Mouse (Mus musculus) mouse embryonic stem cell (cell line): ENCODE data around the gene Cpa5.

Source experiments
- in situ Hi-C, 2 experiments: fragments of 300-500 bp; cut with MboI; formaldehyde crosslinking; loops; 1 replicate in 1 of 2; 3 replicates in 1 of 2; pipeline ENCODE4 v1.14.3; 2019 to 2020; ENCODE audit warnings: low sequenced_read_pairs in 2 of 2, low pct_unique_long_range_greater_than_20kb in 1 of 2, mixed read lengths in 1 of 2; ENCODE audit not compliant: unreplicated experiment in 1 of 2

Cpa5 gene

DNA sequence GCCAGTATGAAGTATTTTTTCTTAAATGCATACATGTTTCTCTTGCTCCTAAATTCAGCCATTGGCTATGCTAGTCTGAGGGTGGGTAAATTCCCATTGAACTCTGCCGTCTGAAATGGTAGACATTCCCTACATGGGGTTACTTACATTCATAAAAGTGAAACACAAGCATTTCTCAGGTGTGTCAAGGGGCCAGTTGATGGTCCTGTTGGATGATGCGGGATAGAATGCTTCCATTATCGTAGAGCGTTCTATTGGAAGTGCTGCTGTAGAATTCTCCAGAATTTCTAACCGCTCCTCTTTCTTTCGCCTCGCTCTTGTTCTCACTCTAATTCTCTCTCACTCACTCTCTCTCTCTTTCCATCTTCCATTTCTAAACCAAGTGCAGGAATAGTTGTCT is at the start of gene Cpa5:
Gene Cpa5, plus strand, starts transcription at position 301 of the 400 bp plus-strand sequence.
- in situ Hi-C loops, result no loop called here

DNA sequence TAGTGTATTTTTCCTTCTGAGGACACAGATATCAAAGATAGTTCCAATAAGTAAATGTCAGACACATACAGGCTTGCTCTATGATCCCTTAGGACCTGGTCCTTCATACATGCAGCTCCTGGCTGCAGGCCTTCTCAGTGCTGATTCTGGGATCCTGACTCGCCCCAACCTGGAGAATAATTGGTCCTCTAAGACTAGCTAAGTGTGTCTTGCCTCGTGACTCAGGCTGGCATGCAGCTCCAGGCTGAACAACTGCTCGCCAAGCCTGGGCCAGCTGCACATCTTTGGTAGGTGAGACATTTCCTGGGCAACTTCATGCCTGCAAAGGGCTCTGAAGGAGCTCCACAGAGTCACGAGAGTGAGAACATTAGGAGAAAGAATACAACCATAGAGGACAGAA is 48.7 kb upstream of the Cpa5 start:
- in situ Hi-C loops, result no loop called here

DNA sequence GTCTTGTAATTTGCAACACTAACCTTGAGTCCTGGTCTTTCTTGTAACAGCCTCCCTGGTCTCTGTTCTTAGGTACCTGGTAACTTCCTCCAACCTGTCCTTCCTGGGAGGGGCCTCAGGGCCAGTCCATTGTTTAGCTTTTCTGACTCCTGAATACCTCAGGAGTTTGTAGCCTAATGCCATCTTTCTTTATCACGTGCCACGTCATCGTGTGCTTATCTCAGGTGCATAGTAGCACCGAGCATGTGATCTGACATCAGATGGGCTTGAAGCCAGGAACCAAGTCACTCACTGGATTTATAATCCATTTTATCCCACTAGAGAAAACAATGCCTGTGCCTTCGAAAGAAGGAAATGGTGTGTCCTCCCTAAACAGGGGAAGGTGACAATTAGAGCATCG is 47.2 kb upstream of the Cpa5 start:
- in situ Hi-C loops, result no loop called here

DNA sequence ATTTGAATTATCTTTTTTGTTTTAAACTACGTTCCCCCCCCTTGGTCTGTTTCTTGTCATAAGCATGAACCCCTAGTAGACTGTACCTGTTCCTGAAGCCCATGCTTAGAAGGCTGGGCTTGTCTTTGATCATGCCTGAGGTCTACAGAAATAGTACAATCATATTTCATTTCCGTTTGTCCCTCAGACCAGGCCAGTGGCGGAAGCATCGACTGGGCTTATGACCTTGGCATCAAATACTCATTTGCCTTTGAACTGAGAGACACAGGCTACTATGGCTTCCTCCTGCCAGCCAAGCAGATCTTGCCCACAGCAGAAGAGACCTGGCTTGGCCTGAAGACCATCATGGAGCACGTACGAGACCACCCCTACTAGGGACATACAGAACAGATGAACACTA is 46.8 kb upstream of the Cpa5 start:
- in situ Hi-C loops, result no loop called here

DNA sequence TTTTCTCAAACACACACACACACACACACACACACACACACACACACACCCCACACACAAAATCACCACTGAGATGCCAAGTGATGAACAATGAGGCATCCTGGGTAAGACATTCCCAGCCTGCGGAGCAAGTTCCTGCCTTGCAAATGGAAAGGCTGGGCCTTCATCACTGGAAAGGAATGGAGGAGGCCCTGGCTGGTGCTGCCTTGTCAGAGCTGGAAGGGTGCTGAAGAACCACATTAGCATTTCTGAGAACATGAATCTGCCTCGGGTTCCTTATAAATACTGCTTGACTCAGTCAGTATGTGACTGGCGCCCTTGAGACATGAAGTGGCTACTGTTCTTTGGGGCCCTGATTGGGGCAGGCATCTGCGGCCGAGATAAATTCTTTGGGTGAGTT is 42.7 kb upstream of the Cpa5 start, which contains the start of gene Cpa4:
Gene Cpa4, plus strand, starts transcription at position 301 of the 400 bp plus-strand sequence.
- in situ Hi-C loops, result no loop called here

DNA sequence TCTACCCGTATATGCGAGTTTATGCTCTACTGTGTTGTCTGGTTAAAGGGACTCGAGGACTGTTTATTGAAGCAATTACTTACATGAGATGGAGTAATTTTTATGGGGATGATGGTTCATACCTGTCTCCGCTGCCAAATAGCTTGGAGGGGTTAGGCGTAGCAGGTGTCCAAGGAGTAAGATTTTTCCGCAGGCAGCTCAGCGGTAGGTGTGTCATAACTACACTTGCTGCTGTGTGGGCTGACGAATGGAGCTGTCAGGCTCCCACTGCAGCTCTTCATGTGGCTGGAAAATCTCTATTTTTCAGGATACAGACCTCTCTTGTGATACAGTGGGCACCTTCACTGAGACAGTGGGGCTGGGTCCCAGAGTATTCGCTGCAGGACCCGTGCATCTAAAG is 41.5 kb upstream of the Cpa5 start:
- in situ Hi-C loops, result no loop called here

DNA sequence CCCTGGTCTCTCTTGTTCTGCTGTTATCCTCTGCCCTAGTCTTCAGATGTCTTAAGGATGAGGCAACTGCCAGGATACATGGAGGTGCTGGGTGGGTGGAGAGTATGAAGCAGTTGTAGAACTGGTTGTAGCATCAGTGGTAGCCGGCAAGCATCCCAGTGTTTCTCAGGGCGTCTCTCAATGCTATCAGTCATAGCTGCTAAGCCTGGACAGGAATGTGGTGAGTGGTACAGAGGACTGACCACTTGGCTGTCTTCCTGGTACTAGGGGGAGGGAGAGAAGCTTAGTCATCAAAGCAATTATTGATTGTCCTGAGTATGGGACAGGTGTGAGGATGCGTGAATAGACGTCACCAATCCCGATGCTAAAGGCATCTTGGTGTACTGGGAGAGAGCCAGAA is 40.8 kb upstream of the Cpa5 start:
- in situ Hi-C loops, result no loop called here

DNA sequence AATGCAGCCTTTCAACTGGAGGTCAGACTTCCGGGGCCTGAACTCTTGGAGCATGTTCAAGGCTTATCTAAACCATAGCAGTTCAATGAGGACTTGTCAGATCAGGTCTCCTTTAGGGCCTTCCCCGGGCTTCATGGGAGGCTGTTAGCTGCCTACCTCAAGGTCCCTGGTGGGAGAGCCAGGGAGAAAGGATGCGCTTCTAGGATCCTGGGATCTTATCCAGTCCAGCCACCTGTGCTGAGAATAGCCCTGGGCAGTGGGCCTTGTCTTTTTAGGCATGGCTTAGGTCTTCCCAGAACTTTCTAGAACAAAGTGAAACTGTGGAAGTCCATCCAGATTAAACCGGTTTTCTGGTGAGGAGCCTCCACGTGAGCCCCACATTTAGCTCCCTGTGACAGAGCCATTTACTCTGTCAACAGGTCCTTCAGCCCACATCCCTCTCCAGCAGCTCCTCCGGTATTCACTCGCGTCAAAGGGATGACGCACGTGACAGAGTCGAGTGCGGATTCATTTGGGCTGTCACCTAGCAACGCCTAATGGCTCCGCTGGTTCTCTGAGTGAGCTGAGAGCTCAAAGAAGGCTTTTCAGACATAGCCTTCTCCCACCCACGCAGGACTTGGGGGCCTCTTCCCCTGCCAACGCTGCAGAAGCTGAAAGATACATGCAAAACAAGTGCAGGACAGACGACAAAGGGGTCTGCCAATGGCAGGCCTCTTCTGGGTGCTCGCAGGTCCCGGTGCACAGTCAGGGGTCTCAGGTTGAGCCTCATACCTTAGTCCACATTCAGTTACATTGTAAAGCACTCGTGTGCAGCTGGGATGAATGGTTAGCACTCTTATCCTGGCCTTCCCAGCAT is 38.1 kb upstream of the Cpa5 start:
- in situ Hi-C loops, result no loop called here

DNA sequence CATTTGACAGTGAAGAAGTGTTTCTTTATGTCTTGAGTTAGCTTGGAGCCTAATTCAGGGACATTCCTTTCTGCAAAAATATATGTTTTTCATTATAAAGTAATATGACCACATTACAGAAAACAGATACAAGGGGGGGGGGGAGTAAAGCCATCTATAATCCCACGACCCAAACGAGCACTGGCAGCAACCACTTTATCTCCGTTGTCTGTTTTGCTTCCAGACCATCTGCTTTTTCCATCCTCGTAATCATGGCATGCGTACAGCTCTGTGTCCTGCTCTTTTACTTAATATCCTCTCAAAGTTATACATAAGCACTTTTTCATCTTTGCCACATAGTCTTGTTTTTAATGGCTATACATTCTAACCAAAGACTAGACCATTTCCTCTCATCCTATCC is 37.4 kb upstream of the Cpa5 start:
- in situ Hi-C loops, result no loop called here

DNA sequence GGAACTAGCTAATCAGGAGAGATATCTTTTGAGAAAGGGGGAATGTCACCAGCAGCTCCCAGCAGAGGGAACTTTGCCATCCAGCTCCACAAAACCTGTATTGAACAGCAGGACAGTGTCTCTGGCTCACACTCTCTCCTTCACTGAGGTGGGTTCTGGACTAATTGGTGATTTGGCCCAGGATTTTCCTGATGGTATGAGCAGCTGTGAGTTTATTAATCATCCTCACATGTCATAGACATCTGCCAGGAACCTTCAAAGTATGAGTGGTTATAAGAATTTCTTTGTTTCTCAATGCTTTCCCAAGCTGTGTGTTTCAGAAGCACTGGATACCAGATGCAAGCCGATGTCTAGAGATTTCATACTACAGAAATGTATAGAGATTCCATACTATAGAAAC is 35.9 kb upstream of the Cpa5 start:
- in situ Hi-C loops, result no loop called here

DNA sequence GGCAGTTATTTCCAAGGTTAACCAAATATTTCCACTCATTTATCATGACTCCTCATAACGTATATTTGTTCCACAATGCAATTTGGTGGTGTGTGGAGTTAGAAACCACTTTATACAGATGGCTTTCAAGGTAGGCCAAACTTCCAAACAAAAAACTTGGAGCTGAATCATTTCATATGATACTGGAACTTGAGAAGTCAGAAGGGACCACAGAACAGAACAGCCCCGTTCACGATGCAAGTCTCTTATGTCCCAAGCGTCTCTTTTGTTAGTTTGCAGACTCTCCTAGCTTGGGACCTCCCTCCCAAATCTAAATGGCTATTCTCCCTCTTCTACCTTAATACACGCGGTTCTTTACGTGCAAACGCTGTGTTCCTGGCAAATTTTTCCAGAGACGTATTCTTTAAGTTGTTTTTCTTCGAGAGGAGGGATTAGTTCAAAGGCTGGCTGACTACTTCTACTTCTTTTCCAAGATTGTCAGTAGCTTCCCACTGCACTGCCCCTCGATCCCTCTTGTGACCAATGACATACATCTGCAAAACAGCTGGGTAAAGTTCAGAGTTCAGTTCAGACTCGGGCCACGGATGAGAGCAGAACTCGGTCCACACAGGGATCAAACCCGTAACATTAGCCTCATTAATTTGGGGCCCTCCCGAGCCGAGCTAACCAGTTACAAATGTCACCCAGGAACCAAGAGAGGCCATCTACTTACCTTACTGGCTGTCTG is 34.2 kb upstream of the Cpa5 start:
- in situ Hi-C loops, result no loop called here

DNA sequence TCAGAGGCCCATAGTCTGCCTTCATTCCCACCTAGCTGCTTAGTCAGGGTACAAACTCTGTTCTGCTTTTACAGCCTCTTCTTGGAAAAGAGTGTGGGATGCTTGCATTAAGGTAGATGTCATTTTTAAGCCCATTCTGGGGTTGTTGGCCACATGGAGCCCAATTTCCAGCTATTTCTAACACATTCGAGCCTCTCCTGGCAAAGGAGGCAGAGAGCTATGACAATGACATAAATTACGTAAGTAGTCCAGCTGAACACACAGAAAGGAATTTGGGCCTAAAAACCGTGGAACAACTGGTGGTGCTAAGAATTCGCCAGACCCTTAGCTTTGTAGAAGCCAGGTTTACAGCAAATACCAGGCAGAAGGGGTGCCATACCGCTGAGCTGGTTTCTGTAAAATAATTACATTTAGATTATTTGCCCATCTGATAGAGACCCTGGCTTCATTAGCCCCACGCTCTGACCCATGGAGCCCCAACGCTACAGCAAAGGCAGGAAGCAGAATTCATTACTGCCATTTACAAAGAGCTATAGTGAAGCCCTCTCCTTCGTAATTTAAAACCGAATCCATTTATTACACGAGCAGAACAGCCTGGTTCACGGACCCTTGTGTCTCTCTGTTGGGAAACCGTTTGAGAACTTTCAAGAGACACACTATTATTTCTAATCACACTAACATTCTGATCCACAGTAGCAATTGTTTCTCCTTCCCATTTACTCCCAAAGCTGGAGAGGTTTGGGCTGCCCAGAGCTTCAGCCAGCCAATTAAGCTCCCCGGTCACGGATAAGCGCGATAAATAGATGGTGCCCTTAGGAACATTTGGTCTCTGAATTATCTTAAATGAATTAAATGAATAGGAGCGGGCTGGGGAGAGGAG is 30.6 kb upstream of the Cpa5 start:
- in situ Hi-C loops, result no loop called here

DNA sequence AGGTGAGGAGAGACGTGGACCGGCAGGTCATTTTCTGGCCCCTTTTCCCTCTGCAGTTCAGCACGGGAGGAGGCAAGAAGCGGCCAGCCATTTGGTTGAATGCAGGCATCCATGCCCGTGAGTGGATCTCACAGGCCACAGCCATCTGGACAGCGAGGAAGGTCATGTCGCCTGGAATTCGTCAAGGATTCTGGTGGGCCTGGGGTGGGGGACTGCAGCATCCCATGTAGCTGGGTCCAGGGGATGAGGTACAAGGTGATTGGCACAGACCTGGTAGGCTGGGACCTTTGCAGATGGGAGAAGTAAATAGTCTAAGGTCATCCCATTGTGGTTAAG is 30.0 kb upstream of the Cpa5 start:
- in situ Hi-C loops, result no loop called here

DNA sequence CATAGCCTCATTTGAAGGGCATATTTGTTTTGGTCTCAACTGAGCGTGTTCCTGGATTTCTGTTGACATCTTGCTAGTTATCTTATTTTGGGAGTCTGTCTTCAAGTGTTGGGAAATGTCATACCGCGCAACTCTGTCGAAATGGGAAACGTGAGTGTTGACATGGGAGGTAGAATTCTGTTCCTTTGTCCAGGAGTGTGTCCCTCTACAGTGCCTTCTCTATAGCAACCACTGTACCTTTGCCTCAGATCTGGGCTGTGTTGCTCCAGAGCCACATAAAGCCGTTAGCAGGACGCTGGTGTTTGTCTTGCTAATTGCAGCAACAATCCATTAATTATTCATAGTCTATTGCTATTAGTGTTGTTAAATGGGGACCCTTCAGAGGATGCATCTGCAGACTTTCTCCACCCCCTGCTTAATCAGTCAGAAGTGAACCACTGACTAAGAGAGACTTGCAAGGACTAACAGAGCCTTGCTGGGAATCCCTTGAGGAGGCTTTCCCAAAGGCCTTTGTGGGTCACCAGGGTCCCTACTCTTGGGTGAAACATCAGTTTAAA is 23.8 kb upstream of the Cpa5 start:
- in situ Hi-C loops, result no loop called here

DNA sequence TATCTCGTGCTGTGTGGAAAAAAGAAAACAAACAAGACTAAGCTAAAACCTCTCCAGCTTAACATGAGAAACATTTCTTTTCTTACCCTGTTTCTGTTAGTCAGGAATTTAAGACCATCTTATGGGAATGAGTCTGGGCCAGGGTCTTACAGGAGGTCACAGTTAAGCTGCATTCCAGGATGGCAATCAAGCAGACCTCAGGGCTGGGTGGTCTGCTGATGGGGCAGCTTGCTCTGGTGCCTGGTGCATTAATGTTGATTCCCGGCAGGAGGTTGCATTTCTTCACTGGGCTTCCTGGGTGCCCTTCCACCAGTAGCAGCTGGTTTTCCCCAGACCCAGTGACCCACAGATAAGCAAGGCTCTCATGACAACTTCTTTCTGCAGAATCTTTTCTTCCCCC is 21.0 kb upstream of the Cpa5 start:
- in situ Hi-C loops, result no loop called here

DNA sequence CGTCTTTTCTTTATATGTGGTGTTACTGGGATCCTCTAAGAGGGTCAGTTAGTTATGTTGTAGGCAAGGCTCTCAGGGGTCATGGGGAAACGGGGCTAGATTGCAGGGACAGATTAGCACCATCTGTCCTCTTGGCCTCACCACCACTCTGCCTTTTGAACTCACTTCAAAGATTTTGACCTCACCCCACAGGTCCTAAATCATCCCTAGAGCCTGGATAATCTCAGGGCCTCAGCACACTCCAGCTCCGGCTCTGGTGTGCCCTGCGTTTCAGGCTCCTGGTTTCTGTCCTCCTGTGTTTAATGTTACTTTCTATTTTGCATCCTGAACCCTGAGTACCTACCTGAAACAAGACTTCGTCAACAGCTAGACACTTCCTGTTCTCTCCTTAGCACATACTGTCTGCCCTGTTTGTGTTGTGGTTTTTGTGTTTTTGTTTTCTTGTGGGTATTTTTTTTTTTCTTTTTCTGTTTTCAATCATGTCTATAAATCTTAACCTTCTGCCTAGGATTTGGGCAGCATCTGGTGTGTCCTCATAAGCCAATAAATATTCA is 18.9 kb upstream of the Cpa5 start:
- in situ Hi-C loops, result no loop called here

DNA sequence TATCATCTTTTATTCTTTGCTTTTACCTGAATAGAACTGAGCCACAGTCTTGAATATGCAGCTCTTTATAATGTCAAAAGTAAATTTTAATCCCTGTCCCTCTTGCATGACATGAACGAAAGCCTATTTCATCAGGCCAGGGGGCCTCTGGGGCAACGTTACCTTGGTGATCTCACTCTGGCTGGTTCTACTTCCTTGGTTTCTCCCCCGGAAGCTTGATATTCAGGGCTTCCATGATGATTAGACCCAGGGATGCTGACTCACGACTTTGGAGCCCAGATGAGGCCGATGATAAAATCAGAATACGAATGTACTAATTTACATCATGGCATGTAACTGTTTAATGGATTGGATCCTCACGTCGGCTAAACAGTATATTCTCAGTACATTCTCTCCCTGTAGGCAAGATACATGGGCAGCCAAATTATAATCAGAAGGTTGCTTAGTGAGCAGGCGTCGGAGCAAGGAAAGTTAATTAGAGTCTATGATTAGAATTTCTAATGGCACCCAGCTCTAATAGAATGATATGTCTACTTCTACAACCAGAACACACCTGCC is 18.3 kb upstream of the Cpa5 start:
- in situ Hi-C loops, result no loop called here

DNA sequence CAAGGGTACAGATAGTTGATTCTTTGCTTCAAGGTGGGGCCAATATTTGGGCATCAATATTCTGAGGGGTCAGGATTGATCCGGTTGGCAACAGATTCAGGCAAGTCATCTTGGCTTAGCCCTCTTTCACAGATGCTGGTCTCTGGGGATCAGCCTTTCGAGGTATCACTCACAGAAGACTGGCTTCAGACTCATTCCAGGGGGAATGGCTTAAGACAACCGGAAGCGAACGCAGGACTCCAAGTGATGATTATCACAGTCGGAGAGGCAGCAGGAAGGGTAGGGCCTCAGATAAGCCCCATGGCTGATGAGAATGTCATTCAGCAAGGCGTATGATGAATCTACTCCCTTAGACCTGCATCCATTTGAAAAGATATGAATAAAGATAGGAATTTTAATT is 16.4 kb upstream of the Cpa5 start:
- in situ Hi-C loops, result no loop called here
